Mouse (Mus musculus): ENCODE data around the gene Tmem11.

Gene Tmem11

GRCm38 (mm10) chr11:60826700-60827099 lies 52.4 kb downstream of the Tmem11 start:
- no peak for DNase-seq

GRCm38 (mm10) chr11:60825191-60825590 lies 53.9 kb downstream of the Tmem11 start:
- no peak for DNase-seq

GRCm38 (mm10) chr11:60823771-60824170 lies 55.3 kb downstream of the Tmem11 start:
- no peak for DNase-seq

GRCm38 (mm10) chr11:60816398-60816797 lies 62.7 kb downstream of the Tmem11 start:
- DNase-seq = no peak

Data from cerebellum, postnatal 25 days (tissue).